Mouse (Mus musculus) liver, adult 2 months (tissue): ENCODE measurements around the gene Slc39a12. TPM values are rescaled to one million over a fixed set of nuclear protein-coding genes. Genes with fewer than 3 reads are reported as not detected.

Experiments used
- DNase-seq: peaks from one replicate; pipeline ENCODE4 v3.0.0-alpha.2; 2011; ENCODE audit warnings: low read depth, low spot score; ENCODE audit errors: extremely low read depth
- H3K27ac ChIP-seq: fragments of 200-500 bp; replicated peaks from 2 replicates; pipeline ENCODE4 v1.5.1; 2012; ENCODE audit warnings: low read depth, mild to moderate bottlenecking, control low read depth, inconsistent platforms, low read length; ENCODE audit not compliant: insufficient read depth
- H3K27me3 ChIP-seq: fragments of 200-500 bp; 2 replicates; pipeline ENCODE4 v1.6.1; 2012; ENCODE audit warnings: mild to moderate bottlenecking, moderate library complexity, low read length, inconsistent platforms; ENCODE audit not compliant: control insufficient read depth, insufficient read depth
- H3K36me3 ChIP-seq: fragments of 200-500 bp; 2 replicates; pipeline ENCODE4 v1.6.1; 2012; ENCODE audit warnings: low read length, inconsistent platforms; ENCODE audit not compliant: control insufficient read depth, insufficient read depth
- H3K4me1 ChIP-seq: fragments of 200-500 bp; 2 replicates; pipeline ENCODE4 v1.6.1; 2011; ENCODE audit warnings: low read length; ENCODE audit not compliant: control insufficient read depth, insufficient read depth
- H3K4me3 ChIP-seq: fragments of 200-500 bp; 2 replicates; pipeline ENCODE4 v1.5.1; 2011; ENCODE audit warnings: low read depth, mild to moderate bottlenecking, control low read depth, low read length, moderate library complexity; ENCODE audit not compliant: insufficient read depth
- H3K79me2 ChIP-seq: fragments of 200-500 bp; 2 replicates; pipeline ENCODE4 v1.6.1; 2012; ENCODE audit warnings: inconsistent platforms, mild to moderate bottlenecking, low read length, moderate library complexity; ENCODE audit not compliant: control insufficient read depth, insufficient read depth
- H3K9ac ChIP-seq: fragments of 200-500 bp; 2 replicates; pipeline ENCODE4 v1.6.1; 2012; ENCODE audit warnings: low read depth, mild to moderate bottlenecking, control low read depth, inconsistent platforms, low read length
- CTCF ChIP-seq: fragments of 200-500 bp; IDR thresholded peaks from 2 replicates; pipeline ENCODE4 v1.5.1; 2011; ENCODE audit warnings: low read depth, low read length, control low read depth
- POLR2A ChIP-seq: fragments of 200-500 bp; IDR thresholded peaks from 2 replicates; pipeline ENCODE4 v1.6.1; 2011; ENCODE audit warnings: low read length, control low read depth; ENCODE audit not compliant: insufficient read depth; ENCODE audit errors: extremely low read depth
- WGBS: fragments of 180-500 bp; shearing (Covaris S2); methylation state at CpG from one replicate; pipeline ENCODE4 v1.1.7; 2018; 5-methylcytosine and 5-hydroxymethylcytosine counted together
- polyA plus RNA-seq: library from polyadenylated mRNA; depleted of rRNA; stranded (reverse); fragments of >200 nt; gene quantifications from 2 replicates; pipeline ENCODE4 v1.2.3, GENCODE M21; 2012; rRNA removed
- total RNA-seq: library from RNA; depleted of rRNA; stranded (reverse); fragments of >200 nt; gene quantifications from 2 replicates; pipeline ENCODE4 v1.2.3, GENCODE M21; 2014; rRNA removed

Gene Slc39a12
- total and polyA plus RNA-seq, 2 experiments = 0.06 to 0.37 TPM

DNA sequence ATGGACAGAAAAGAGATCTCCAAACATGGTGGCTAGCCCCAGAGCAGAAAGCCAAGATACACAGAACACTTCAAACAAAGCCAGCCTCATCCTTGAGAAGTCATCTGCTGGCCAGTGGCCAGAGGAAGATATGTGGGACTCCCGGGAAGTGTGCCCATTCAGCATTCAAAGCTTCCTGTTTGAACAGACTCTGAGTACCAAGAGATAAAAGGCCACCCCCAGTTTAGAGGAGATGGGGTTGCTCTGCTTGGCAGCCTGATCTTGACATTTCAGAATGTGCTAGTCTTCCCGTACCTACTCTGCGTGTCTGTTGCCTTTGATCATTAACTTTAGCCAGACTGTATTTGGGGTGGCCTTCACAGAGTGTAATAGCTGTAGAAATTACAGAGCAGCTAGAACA, 155.2 kb downstream of the Slc39a12 start:
- DNase-seq = peak; percentile 11
- 31% methylated on average over 3 of the region's 3 CpGs for WGBS
- TF ChIP-seq POLR2A (no peak), CTCF (no peak)

DNA sequence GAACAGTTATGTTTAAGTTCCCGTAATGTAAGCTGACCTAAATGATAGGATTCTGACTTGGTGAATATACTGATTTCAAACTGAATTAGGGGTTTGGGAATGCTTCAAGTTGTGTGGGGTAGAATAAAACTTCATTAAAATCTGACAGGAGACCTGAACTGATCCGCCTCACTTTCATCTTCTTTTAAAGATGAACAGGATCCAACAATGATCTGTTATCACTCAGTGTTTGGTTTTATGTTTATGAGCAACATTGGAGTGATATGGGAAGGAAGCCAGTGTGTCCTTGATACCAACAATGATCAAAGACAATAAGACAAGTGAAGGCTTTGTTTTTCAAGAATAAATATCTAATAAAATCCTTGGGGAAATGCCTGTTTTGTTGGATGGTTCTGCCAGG, 155.7 kb downstream of the Slc39a12 start:
- no peaks in the 10 kb centered on the region for H3K27me3 ChIP-seq
- H3K9ac ChIP-seq = no peak overlapping the region
- H3K27ac ChIP-seq = no peak overlapping the region
- H3K79me2 ChIP-seq = no peaks in the 10 kb centered on the region
- H3K36me3 ChIP-seq = no peaks in the 10 kb centered on the region
- 84% methylated on average over 2 of the region's 2 CpGs for WGBS
- no peak overlapping the region for H3K4me3 ChIP-seq
- TF ChIP-seq POLR2A (no peak), CTCF (no peak)
- no peaks in the 10 kb centered on the region for H3K4me1 ChIP-seq
- no peak for DNase-seq

More for the DNA sequence above, 155.2 kb downstream of the Slc39a12 start:
- Histone ChIP-seq H3K36me3 (no peaks in the 10 kb centered on the region), H3K79me2 (no peaks in the 10 kb centered on the region), H3K27ac (no peak overlapping the region), H3K27me3 (no peaks in the 10 kb centered on the region), H3K9ac (no peak overlapping the region), H3K4me1 (no peaks in the 10 kb centered on the region), H3K4me3 (no peak overlapping the region)

Other genes starting within 250 kb of the Slc39a12 start
- not detected in 2 replicates for gene Tmem236, start 213.8 kb upstream of the Slc39a12 start, total RNA-seq
- not detected in 2 replicates for gene Tmem236, start 213.8 kb upstream of the Slc39a12 start, polyA plus RNA-seq
- 42.8 and 49.4 TPM in 2 replicates for gene Mrc1, start 158.9 kb upstream of the Slc39a12 start, total RNA-seq
- gene Mrc1, start 158.9 kb upstream of the Slc39a12 start, polyA plus RNA-seq = 2.1 and 2.7 TPM in 2 replicates
- 0.46 and 1.1 TPM in 2 replicates for gene Cacnb2, start 214.8 kb downstream of the Slc39a12 start, total RNA-seq
- 0.06 and 0.12 TPM in 2 replicates for gene Cacnb2, start 214.8 kb downstream of the Slc39a12 start, polyA plus RNA-seq